Mouse (Mus musculus) gastrocnemius, postnatal 36 days (tissue): Measurements from ENCODE around the gene Zcchc8. TPM values are rescaled to one million over a fixed set of nuclear protein-coding genes. Genes with fewer than 3 reads are reported as not detected.

Experiments used
- DNase-seq, 2 experiments: peaks; one replicate each; pipeline ENCODE4 v3.0.0; 2022
- intact Hi-C: fragments of 180-260 bp; cut with DNase I; formaldehyde crosslinking; loops from one replicate; pipeline ENCODE4 v1.15.1; 2025
- total RNA-seq, 2 experiments: library from RNA; stranded (reverse); gene quantifications; 2 replicates each; pipeline ENCODE4 v1.2.3; 2021

Zcchc8 gene
- total RNA-seq, 2 experiments from 2014 or later: 9.9 to 17.6 TPM

DNA sequence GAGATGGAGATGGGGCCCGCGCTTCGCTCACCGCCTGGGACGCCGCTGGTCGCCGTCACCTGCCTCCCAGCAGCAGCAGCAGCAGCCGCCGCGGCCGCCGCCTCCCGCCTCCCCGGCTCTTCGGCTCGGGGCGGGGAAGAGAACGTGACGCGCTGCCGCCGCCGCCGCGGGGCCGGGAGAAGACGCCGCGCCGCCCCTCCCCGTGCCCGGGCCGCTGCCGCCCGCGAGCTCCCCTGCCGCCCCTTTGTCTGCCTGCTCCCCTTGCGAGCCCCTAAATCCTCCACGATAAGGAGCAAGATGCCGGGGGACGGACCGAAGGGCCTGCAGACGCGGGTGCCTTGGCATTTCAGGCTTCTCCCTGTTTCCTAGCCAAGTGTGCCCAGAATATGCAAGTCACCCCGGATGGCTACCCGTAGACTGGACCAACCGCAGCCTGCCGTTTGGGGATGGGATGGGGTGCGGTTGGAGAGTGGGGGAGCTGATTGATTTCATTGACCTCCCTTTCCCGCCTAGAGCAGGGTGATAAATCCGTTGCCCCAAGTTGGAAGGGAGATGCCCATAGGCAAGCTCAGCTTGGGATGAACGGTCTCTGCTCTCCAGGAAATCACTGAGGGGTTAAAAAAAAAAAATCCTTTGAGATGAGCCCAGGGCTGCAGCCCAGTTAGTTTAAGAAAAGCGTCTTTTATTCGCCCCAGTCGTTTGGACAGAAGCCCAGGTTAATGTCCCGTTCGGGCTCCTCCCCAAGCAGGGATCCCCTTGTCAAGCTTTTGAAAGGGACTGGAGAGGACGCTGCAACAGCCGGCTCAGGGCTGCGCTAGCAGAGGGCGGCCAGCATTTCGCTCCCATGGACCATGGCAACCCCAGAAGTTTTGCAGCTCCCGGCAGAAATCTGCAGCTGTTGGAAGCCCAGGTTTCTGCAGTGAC, 36.4 kb downstream of the Zcchc8 start, which contains the start of gene Clip1:
Gene Clip1, minus strand, starts transcription at position 398 of the 924 bp plus-strand sequence.
- peak; percentile 52 to 65 for DNase-seq
- intact Hi-C loops: loop anchor here (5.0 kb wide), 1 partner anchor 42 kb away; no protein-coding TSS in a partner anchor

DNA sequence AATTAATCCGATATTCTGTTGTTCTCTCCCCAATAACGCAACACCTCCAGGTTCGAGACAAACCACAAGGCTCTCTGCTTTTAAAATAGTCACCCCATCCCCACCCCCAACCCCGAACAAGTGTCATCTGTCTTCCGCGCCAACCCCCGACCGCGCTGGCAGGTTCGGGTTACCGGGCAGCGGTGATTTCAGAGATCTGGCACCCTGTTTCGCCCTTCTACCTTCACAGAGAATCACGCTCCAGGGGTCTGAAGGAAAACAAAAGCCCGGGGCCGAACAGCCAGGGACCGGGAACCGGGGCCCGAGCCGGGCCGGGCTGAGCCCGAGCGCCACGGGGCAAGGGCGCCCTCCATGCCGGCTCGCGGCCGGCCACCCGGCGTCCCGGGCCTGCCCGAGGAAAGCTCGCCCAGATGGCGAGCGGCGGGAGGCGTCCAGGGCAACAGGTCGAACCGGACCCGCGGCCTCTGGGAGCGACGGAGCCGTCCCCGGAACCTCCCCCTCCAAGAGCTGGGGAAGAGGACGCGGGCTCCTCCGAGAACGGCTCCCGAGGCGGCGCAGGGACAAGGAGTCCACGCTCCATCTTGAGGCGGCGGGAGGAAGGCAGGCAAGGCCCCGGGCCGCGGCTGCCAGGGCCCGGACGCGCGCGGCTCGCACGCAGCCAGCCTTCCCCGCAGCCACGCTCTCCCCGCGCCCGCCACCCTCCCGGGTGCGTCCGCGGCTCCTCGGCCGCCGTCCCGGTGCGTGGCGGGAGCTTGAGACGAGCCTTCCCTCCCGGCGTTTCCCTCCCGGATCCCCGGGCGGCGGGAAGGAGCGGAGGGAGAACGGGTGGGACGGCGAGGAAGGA, 37.3 kb downstream of the Zcchc8 start:
- DNase-seq: peak; percentile 55 to 69
- intact Hi-C loops: no loop called here

DNA sequence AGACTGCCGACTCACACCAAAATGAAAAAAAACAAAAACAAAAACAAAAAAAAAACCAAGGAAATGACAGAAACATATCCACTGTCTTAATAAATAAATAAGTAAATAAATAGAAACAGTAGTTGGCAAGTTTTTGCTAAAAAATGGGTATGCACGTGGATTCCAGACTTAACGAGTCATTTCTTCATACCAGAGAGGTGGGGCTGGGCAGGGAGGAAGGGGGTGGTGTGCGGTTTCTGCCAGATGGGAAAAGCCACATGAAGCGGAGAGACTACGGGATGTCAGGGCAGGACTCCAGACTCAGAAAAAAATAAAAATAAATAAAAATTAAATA, 37.9 kb downstream of the Zcchc8 start:
- intact Hi-C loops: no loop called here
- no peak for DNase-seq

DNA sequence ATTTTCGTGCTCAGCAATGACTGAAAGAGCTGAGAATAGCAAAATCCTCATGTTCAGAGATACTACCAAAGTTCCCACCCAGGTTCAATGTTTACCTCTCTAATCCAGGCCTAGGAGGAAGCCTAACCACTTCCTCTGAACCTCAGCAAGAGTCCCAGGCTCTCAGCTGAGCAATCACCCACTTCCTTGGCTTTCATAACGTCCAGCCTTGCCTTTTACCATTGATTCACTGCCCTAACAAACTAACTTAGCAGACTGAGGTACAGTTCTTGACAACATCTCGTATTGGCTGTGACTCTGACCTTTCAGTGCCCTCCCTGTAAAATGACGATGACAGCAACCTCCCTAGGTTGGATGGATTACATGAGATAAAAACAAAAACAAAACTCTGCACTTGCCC, 38.5 kb downstream of the Zcchc8 start:
- intact Hi-C loops: no loop called here
- DNase-seq: no peak

DNA sequence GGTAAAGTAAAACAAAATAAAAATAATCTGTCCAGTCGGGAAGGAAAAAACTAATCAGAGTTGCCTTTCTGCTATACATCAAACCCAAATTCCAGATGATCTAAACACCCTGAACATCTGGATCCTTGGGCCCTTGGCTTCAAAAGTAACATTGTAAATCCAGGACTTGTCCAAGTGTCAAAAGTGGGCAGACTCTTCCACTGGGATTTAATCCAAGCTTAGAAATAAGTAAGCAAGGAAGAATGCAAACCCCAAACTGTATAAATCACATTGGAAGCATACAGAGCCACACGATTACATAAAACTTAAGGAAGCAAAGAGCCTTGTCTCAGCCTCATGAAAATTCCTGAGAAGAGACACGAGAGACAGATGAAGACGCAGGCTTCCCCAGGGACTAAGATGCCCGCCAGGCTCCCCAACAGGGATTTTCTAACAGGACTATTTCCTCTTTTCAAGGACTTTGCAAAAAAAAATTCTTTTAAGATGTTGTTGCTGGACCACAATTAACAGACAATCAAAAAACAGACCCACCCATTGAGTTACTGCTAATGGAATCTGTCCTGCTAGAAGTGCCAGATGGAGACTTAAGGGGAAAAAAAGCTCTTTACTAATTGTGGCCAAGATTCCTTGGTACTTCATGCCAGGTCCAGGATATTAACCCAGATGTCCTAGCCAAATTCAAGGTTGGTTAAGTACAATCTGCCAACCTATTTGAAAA, 41.2 kb downstream of the Zcchc8 start:
- intact Hi-C loops: no loop called here
- no peak for DNase-seq

DNA sequence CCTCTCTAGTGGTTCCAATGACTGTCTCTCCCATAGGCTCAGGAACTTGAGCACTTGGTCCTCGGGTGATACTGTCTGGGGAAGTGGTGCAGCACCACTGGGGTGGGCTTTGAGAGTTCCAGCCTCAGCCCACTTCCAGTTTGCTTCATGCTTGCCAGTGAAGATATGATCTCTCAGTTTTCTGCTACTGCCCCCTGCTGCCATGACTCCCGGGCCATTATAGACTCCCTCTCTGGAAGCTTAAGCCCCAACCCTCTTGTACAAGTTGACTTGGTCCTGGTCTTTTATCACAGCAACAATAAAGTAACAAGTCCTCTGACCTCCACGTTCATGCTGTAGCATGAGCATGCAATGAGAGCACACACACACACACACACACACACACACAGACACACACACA, 41.8 kb downstream of the Zcchc8 start:
- intact Hi-C loops: no loop called here

DNA sequence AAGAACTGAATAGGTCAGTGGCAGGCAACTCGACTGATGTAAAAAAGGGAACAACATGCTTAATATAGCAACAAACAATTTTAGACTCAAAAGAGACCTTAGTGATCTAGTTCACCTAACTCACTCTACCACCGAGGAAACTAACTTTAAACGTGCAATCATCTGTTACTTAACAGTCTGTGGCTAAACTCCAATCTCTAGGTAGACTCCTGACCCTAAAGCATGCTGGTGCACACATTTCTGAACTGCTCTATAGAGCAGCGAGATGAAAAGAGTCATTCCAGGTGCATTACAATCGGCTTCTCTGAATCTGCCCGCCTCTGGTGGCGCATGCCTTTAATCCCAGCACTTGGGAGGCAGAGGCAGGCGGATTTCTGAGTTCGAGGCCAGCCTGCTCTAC, 45.2 kb downstream of the Zcchc8 start:
- no peak for DNase-seq

More for the DNA sequence above, 41.8 kb downstream of the Zcchc8 start:
- no peak for DNase-seq

DNA sequence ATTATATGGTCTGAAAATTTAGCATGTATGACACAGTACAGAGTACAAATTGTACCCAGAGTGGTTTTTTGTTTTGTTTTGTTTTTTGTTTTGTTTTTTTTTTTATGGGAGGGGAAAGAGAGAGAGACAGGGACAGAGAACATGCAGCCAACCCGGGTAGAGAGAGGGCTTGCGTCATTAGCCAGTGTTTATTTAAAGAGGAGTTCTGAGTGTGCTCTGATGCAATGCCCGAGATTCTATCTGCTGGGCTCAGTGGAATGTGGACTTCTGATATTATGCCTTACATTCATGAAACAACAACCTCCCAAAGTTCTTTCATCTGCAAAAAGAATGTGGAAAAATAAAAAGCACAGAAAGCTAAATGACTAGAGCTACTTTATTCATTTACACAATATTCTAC, 45.7 kb downstream of the Zcchc8 start:
- intact Hi-C loops: no loop called here
- no peak for DNase-seq

More for the DNA sequence above, 45.2 kb downstream of the Zcchc8 start:
- intact Hi-C loops: no loop called here

DNA sequence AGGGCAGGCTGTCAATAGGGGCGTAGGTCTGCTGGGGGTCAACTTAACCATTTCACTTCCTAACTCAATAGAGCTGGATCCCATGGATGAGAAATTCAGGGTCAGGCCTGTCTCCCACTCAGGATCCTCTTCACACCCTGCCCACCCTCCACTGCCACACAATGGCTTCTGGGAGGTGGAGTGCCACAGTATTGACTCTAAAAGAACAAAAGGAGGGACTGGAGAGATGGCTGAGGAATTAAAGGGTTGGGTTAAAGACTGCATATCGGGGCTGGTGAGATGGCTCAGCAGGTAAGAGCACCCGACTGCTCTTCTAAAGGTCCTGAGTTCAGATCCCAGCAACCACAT, 49.5 kb downstream of the Zcchc8 start:
- DNase-seq: no peak
- intact Hi-C loops: no loop called here

DNA sequence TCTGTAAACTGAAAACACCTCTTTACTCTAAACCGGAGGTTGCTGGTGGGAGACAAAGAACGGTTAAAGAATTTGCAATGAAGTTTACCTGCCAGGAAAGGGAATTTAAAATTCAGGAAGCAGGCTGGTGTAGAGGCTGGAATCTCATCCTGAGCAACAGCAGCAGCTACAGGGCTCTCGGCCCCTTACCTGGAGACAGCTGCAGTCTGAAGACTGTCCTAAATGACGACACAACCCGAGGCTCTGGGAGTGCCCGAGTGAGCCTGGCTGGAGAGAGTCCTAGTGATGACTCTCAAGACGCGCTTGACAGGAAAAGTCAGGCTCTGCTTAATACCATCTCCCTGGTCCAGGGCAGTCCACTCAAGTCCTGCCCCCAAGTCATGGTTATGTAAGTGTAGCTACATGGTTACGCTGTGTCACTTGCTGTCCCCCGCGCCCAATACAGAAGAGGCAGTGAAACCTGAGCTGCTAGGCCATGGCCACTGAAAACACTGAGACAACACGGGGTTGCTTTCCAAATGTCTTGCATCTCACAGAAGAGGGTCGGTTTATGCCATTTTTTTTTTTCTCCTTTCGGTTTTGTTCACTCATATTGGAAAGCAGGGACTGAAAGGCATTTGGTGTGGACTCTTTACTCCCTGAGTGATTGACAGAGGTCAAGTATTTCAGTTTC, 50.0 kb downstream of the Zcchc8 start:
- intact Hi-C loops: no loop called here

DNA sequence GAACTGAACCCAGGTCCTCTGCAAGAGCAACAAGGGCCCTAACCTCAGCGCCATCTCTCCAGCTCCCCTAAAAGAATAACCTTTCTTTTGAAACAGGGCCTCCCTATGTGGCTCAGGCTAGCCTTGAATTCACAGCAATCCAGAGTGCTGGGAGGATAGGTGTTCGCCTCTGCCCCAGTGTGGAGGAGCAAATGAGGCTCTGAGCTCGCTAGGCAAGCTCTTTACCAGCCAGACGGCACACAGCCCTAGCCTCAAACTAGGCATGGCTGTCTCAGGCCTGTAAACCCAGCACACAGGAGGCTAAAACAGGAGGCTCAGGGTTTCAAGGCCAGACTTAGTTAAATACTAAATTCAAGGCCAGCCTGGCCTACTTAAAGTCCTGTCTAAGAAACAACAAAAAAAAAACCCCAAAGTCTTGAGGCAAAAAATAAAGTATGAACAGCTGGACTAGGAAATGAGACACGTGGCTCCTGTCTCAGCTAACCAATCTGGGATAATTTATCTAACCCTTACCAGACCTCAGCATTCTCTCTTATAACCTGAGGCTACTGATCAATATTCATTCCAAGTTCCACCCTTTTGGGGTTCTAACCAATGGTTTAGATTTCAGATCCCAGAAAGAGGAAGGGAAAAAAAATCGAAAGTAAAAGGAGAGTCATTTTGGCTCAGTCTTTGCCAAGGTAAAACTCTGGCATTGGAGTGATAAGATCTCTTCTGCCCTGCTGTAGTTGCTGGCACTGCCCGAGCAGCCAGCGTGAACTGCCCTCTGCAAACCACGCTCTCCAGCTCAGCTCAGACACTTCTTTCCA, 50.7 kb downstream of the Zcchc8 start:
- intact Hi-C loops: no loop called here

More for the DNA sequence above, 50.0 kb downstream of the Zcchc8 start:
- peak; percentile 50 to 61 for DNase-seq

DNA sequence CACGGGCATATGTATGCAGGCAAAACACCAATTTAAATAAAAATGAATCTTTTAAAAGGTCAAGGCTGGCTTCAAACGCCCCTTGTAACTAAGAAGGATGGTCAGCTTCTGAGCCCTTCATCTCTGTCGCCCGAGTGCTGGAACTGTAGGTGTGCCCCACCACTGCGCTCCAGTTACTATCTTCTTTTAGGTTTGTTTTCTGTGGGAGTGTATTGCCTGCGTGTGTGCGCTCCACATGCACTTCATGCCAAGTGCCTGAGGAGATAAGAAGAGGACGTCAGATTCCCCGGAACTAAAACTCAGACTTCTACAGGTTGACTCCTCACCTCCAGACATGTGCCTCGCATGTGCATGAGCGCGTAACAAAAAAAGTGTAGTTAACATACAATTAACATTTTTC, 53.0 kb downstream of the Zcchc8 start:
- no peak for DNase-seq
- intact Hi-C loops: no loop called here

More for the DNA sequence above, 50.7 kb downstream of the Zcchc8 start:
- DNase-seq: no peak

DNA sequence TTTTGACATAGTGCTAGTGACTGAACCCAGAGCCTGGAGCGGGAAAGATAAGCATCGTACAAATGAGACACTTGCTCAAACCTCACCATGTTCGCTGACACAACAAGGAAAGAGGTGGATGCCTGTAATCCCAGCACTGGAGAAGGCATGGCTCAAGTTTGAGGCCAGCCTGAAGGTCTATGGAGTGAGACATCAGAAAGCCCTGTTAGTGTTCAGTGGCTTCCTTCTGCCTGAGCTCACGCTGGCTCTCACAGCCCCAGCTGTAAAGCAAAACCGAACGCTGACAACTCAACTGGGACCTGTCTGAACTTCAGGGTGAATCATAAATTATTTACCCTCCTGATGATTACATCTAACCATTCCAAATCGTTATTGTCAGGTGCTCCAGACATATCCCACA, 54.9 kb downstream of the Zcchc8 start:
- DNase-seq: no peak
- intact Hi-C loops: no loop called here

DNA sequence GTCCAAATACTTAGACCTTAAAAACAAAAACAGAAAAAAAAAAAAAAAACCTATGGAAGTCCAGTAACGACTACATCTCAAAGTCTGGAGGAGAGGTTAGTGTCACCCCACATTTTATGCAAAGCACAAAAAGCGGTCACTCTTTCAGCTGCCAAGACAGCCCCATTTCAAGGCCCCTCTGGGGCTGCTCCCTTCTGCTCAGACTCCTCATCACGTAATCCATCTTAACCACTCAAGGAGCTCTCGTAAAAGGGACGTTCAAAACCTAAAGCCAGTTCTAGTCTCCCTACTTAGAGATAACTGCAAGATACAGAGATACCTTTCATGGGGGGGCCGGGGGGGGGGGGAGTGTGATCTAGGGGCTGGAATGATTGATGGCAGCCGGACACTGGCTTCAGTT, 56.6 kb downstream of the Zcchc8 start:
- DNase-seq: no peak
- intact Hi-C loops: no loop called here

DNA sequence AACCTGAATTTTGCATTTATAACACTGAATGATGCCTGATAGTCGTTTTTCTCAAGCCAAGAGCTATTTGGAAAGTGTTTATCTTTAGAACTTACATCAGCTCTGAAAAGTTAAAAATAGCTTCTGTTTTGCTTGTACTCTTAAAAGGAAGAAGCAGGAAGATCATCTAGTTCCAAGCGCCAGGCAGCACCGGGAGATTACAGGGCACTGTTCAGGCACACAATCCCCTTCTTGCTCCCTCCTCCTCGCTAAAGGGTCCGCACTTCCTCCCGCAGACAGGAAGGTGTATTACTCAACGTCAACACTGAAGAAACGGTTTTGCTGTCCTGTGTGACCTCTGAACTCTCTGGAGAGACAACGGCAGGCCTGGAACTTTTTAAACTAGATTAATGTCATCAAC, 58.8 kb downstream of the Zcchc8 start:
- intact Hi-C loops: no loop called here
- DNase-seq: peak in 1 of 2 experiments; percentile 22

DNA sequence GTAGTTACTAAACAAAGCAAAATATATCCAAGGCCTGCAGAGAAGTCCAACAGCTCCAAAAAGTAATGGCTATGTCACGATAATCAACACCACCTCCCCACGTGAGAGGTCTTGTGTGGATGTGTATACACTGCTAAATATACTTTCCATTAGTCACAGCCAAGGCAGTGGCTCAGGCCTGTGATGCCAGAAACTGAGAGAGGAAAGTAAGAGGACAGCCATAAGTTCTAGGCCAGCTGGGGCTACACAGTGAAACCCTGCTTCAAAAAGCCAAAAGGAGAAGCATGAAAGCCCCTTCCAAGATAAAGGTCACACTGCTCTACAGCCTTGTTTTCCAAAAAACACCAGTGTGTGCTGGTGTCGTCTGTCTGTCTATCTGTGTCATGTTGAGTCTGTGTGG, 59.3 kb downstream of the Zcchc8 start:
- DNase-seq: no peak
- intact Hi-C loops: no loop called here

DNA sequence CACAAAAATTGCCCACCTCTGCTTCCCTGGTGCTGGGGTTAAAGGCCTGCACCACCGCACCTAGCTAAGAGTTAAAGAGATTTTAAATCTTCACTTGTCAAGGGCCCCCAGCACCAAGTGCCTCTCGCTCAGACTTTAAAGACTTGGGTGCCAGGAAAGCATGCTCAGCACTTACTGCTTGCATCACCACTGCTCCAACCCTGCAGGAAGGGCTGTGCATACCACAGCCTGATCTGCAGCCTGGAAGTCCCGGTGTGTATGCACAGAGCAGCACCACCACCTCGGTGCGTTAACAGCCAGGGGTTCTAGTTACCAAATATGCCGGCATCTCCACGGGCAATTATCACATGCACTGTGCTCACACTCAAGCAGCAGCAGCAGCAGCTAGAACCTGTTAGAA, 63.2 kb downstream of the Zcchc8 start:
- no peak for DNase-seq
- intact Hi-C loops: no loop called here

DNA sequence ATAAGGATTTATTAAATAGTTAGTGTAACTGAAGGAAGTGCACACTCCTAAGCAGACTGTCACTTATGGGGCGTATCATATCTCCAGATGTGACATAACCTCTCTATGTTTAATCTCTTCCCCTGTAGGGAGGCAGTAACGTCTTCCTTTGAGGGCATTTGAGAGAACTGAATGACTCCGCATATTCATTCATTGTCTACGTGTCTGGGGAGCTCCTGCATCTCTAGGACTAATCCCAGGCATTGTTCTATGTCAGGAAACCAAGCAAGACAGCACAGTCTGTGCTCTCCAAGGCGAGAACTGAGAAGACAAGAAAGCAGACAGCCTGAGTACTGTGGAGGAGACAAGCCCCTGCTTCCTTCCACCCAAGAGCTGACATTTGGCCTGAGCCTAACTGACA, 66.0 kb downstream of the Zcchc8 start:
- no peak for DNase-seq
- intact Hi-C loops: loop anchor here (5.0 kb wide), 1 partner anchor 42 kb away; no protein-coding TSS in a partner anchor

DNA sequence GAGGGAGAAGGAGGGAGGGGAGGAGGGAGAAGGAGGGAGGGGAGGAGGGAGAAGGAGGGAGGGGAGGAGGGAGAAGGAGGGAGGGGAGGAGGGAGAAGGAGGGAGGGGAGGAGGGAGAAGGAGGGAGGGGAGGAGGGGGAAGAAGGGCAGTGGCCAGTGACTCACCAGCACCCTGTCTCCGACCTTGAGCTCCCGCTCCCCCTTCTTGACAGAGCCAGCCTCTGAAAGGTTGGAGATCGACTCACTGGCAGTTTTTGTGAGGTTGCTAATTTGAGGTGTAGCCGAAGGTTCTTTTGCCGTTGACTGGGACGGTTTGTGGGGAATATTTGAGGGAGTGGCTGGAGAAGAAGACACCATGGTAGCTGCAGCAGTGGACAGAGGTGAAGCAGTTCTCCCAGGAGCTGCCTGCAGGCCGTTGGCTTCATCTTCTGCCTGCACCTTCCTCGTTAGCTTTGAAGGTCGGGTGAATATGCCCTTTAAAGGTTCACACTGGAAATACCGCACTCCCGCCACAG, 67.6 kb downstream of the Zcchc8 start:
- DNase-seq: no peak
- intact Hi-C loops: loop anchor here (5.0 kb wide), 1 partner anchor 44 kb away; no protein-coding TSS in a partner anchor
